Mouse (Mus musculus): ENCODE measurements around the gene Ifitm1.

- no peak for TF ChIP-seq CTCF (IDR thresholded peaks at IDR 0.05)
- no peak for TF ChIP-seq EP300 (IDR thresholded peaks at IDR 0.05)
These were observed 39.9 kb downstream of the Ifitm1 start for GRCm38 (mm10) chr7:141006914-141007313.
